In the genomic region with DNA sequence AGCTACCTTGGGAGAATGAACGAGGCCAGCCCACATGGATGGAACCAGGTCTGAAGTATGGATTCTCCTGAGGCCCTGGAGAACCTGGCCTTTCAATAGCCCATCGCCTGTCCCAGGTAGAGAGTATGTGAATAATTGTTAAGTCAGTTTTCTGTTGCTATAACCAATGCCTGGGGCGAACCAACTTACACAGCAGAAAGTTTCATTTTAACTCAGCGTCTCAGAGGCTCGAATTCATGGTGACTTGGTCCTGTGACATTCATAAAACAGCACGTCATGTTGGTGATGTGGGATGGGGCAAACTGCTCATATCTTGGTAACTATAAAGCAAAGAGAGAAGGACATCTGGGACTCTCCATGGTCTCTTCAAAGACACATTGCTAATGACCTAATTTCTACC, we compare ENCODE assay signal across 32 mouse cellular contexts.
"Had no signal": no experiment of that assay in that cellular context is flagged by ENCODE, and none has a peak within 500 bp of the region (broad histone marks: within the 10 kb centered on the region; RNA-seq: fewer than 3 reads in every experiment).

No protein-coding gene starts in this region.

- H3K9me3 ChIP-seq: heart, embryonic 12.5 days; heart, embryonic 13.5 days; heart, embryonic 15.5 days; hindbrain, embryonic 10.5 days; hindbrain, embryonic 12.5 days; hindbrain, embryonic 13.5 days; hindbrain, embryonic 15.5 days; intestine, embryonic 15.5 days; kidney, embryonic 15.5 days had no signal

- H3K9ac ChIP-seq: heart, embryonic 12.5 days; heart, embryonic 13.5 days; heart, embryonic 15.5 days; hindbrain, embryonic 12.5 days; hindbrain, embryonic 13.5 days; hindbrain, embryonic 14.5 days; hindbrain, embryonic 15.5 days; intestine, embryonic 15.5 days; kidney, embryonic 15.5 days had no signal

- ATAC-seq: hindbrain, embryonic 16.5 days; hindbrain, postnatal 0 days; inflammation-experienced regulatory T-cells, adult 6 months; intestine, embryonic 15.5 days; intestine, embryonic 16.5 days; intestine, postnatal 0 days had no signal

- H3K27ac ChIP-seq: heart, embryonic 15.5 days; hindbrain, embryonic 12.5 days; hindbrain, embryonic 13.5 days; hindbrain, embryonic 14.5 days; hindbrain, embryonic 15.5 days; hindbrain, postnatal 0 days; intestine, embryonic 15.5 days; kidney, embryonic 15.5 days; kidney, postnatal 0 days; layer of hippocampus, adult 2 months had no signal

- H3K27me3 ChIP-seq: heart, embryonic 12.5 days; heart, embryonic 13.5 days; heart, embryonic 15.5 days; intestine, embryonic 15.5 days; kidney, embryonic 15.5 days had no signal

- H3K4me2 ChIP-seq: heart, embryonic 11.5 days; heart, embryonic 12.5 days; heart, embryonic 13.5 days; heart, embryonic 15.5 days; hindbrain, embryonic 12.5 days; hindbrain, embryonic 13.5 days; hindbrain, embryonic 14.5 days; hindbrain, embryonic 15.5 days; intestine, embryonic 15.5 days; kidney, embryonic 15.5 days had no signal

- DNase-seq: heart, postnatal 10 days; heart, postnatal 14 days; heart, postnatal 36 days; kidney, adult 11 months; kidney, adult 18-20 months; kidney, adult 2 months; kidney, adult 8-10 months; kidney, adult 9 months; kidney, postnatal 10 days; kidney, postnatal 14 days; kidney, postnatal 25 days; kidney, postnatal 36 days; layer of hippocampus, adult 9-11 months; layer of hippocampus, postnatal 36 days had no signal

- H3K4me3 ChIP-seq: heart, embryonic 12.5 days; heart, embryonic 13.5 days; heart, embryonic 15.5 days; hindbrain, embryonic 10.5 days; hindbrain, embryonic 12.5 days; hindbrain, embryonic 13.5 days; hindbrain, embryonic 15.5 days; intestine, embryonic 15.5 days; kidney, embryonic 15.5 days; layer of hippocampus, adult 2 months had no signal

- H3K4me1 ChIP-seq: hindbrain, embryonic 15.5 days had no signal

- H3K36me3 ChIP-seq: heart, embryonic 12.5 days; heart, embryonic 13.5 days; heart, embryonic 15.5 days; hindbrain, embryonic 10.5 days; hindbrain, embryonic 12.5 days; hindbrain, embryonic 13.5 days; hindbrain, embryonic 15.5 days; intestine, embryonic 15.5 days; kidney, embryonic 15.5 days had no signal
